Mouse (Mus musculus) kidney, adult 2 months (tissue): Measurements from ENCODE around the gene Polk.

Source experiments
- CTCF ChIP-seq: fragments of 200-500 bp; conservative IDR thresholded peaks from 2 replicates; pipeline ENCODE4 v1.5.1; 2011; ENCODE audit warnings: low read depth, mild to moderate bottlenecking, control low read depth, low read length, moderate library complexity, mixed read lengths; ENCODE audit not compliant: insufficient read depth, insufficient read length
- POLR2A ChIP-seq: fragments of 200-500 bp; IDR thresholded peaks from one replicate; pipeline ENCODE4 v1.6.1; 2011; ENCODE audit warnings: low read depth, low read length, control low read depth

DNA sequence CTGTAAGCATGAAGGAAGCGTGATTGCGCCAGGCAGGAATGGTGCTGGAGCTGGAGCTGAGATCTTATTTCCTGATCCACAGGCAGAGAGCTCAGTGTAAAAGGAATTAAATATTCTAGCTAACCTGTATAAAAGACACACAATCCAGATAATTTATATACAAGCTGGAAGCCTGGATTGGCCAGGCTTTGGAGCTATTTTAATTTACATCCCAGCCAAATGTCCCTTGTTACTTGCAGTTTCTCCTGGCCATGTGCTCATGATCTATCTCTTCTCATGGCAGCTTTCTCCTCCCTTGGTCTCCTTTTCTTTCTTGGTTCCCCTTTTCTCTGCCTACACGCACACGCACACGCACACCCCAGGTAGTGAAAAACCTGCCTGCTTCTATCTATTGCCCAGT, 44.2 kb upstream of the Polk start:
- TF ChIP-seq CTCF (no peak), POLR2A (no peak)
